Mouse (Mus musculus): Measurements from ENCODE around the gene Jsrp1. TPM values are rescaled to one million over a fixed set of nuclear protein-coding genes. Genes with fewer than 3 reads are reported as not detected.

Gene Jsrp1
- not detected for polyA plus RNA-seq (2014; fragmentation: Illumina TruSeq; extraction: RNeasy Lipid Tissue Mini Kit (QIAGEN cat#74804); ENCODE audit: low read depth, low replicate concordance)

GRCm38 (mm10) chr10:80813366-80813765 is at the start of gene Jsrp1:
Gene Jsrp1 (minus strand): TSS chr10:80813498.

DNA sequence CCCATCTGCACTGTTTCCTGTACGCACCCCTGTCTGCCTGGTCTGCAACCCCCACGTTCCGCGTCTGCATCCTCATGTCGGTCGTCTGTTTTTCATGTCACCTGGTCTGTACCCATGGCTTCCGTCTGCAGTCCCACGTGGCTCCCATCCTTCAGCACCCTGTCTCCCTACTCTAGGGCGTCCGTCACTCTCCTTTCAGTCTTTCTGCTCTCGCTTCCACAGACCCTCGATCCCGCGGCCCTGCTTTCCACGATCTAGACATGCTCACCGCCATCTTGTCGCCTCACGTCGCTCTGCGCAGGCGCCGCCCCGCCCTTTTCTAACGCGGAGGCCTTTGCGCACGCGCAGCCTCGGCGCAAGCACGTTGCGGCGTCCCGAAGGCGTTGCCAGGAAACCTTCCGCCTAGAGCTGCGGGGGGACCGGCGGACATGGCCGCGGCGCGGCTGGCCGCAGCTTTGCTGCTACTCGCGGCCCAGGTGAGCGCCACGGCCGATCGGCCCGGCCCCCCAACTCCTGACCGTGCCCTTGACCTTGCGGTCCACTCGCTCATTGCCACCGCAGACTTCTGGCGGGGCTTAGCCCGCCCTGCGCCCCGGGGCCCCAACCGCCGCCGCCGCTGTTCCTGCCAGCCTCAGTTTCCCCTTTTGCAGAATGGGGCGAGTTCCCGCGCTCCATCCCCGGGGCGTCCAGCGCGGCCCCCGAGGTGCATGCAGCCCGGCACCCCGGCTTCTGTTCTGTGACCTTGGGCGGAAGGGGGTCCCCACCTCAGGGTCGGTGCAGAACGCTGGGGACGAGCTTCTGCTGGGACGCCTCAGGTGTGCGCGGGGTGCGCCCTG is 41.8 kb upstream of the Jsrp1 start, which contains the start of the genes Lsm7 and Sppl2b:
Gene Lsm7 (minus strand): TSS at position 297 of the 836 bp plus-strand sequence.
Gene Sppl2b (plus strand): TSS at position 363 of the 836 bp plus-strand sequence.

DNA sequence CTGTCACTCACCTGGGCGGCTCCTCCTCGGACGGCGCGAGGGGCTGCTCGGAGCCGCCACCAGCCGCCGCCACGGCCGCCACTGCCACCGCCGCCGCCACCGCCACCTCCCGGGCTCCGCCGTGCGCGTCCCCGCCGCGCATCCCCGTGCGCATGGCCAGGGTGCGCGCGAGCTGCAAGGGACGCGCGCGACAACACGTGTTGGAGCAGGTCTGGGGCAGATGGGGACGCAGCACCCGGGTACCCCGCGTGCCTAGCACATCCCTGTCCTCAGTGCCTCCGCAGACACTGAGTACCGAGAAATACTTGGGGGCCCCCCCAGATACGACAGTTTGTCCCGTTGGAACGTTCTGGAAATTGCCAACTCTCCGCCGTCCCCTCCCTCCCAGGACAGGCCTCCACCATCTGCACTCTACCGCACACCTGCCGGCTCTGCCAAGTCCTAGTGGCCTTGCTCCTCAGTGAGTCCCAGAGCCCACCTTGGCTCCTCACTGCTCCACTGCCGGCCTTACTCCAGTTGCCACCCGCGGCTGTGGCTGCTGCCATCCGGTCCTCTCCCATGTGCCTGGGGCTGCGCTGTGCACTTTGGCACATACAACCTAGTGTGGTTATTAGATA is 30.7 kb upstream of the Jsrp1 start, which contains the start of gene Lingo3:
Gene Lingo3 (minus strand): TSS at position 109 of the 617 bp plus-strand sequence.

DNA sequence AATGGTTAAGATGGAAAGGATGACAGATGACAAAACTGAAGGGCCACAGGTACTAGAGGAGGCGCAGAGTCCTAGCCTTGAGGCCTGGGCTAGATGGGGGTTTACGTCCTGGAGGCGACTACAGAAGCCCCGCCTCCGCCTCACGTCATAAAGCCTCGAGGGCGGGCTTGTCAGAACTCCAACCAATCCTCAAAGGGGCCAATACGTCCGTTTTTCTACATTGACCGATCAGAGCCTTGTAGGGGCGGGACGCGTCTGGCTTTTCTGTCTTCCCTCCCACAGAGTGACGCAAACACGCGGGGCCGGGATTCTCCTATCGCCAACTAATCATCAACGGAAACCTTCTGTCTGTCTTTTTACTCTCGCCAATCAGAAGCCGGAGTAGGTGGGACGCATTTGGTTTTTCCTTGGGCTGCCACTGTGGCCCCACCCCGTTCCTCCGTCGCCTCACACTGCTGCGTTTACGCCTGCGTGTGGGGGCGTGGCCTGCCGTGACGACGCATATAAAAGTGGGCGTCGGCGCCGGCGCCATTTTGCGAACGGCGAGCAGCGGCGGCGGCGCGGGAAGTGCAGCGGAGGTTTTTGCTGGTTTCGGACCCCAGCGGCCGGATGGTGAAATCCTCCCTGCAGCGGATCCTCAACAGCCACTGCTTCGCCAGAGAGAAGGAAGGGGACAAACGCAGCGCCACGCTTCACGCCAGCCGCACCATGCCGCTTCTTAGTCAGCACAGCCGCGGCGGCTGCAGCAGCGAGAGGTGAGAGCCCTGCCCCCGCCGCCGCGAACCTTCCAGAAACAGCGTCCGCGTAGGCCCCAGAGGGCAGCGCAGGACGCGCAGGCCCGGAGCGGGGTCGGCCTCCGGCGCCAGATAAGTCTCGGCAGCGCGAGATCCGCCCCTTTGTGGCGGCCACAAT is 13.1 kb upstream of the Jsrp1 start, which contains the start of gene Oaz1:
Gene Oaz1 (plus strand): TSS at position 506 of the 912 bp plus-strand sequence.

DNA sequence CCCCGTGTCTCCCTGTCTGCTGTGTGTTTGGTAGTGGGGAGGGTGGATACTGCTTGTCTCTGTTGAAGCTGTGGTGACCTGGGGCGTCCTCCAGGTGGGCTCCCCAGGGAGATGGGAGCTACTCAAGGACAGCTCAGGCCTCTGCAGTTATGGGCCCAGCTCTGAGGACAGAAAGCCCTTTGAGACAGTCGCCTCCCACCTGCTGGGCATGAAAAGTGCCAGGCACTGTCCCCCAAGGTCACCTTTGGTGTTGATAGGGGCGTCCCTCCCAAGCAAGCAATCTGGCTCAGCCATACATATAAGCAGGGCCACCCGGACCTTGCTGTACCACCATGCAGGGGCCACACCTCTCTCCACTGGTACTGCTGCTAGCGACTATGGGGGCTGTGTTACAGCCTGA is 8.4 kb downstream of the Jsrp1 start, which contains the start of gene Amh:
Gene Amh (plus strand): TSS at position 328 of the 400 bp plus-strand sequence.

DNA sequence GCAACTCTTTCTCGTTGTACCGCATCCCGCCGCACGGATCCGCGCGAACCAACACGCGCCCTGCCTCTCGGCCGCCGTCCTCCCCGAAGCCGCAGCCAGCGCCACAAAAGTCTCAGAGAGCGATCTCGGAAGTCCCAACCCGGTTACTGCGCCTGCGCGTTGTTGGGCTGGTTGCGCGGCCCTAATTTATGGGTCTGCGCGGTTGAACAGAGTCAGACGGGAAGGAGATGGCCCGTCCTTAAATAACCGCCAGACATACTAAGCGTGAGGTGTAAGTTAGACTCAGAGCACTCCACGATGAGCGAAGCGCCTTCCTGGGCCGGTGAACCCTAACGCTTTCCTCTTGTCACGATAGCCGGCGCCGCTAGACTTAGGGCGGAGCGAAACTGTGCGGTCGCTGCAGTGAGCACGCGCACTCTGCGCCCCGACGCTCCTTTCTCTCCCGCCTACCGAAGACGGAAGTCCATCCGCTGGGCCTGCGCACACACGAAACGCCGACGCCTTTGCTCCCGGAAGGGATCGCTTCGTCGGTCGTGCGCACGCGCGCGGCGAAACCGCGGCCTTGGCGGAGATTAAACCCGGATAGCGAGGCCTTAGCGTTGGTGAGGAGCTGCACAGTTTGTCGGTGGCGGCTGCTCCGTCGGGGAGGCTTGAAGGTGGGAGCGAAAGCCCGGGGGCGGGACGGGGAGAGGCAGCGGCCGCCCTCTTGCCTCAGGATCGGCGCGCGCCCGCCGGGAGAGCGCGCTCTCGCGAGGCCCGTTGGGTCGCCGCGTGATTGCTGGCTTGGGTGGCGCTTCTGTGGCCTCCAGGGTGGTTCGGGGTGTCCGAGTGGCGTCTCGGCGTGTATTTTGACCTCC is 14.9 kb downstream of the Jsrp1 start, which contains the start of the genes Sf3a2 and Plekhj1:
Gene Sf3a2 (plus strand): TSS at position 49 of the 857 bp plus-strand sequence.
Gene Plekhj1 (minus strand): TSS at position 477 of the 857 bp plus-strand sequence.

Other genes starting within 250 kb of the Jsrp1 start
- gene Klf16, start 236.2 kb downstream of the Jsrp1 start, polyA plus RNA-seq (2014; fragmentation: Illumina TruSeq; extraction: RNeasy Lipid Tissue Mini Kit (QIAGEN cat#74804); ENCODE audit: low read depth, low replicate concordance) = 1.2 TPM
- gene Abhd17a, start 223.2 kb downstream of the Jsrp1 start, polyA plus RNA-seq (2014; fragmentation: Illumina TruSeq; extraction: RNeasy Lipid Tissue Mini Kit (QIAGEN cat#74804); ENCODE audit: low read depth, low replicate concordance) = not detected
- gene Scamp4, start 210.6 kb downstream of the Jsrp1 start, polyA plus RNA-seq (2014; fragmentation: Illumina TruSeq; extraction: RNeasy Lipid Tissue Mini Kit (QIAGEN cat#74804); ENCODE audit: low read depth, low replicate concordance) = 1.0 TPM
- not detected for gene Adat3, start 210.6 kb downstream of the Jsrp1 start, polyA plus RNA-seq (2014; fragmentation: Illumina TruSeq; extraction: RNeasy Lipid Tissue Mini Kit (QIAGEN cat#74804); ENCODE audit: low read depth, low replicate concordance)
- gene Gm49322, start 207.5 kb downstream of the Jsrp1 start, polyA plus RNA-seq (2014; fragmentation: Illumina TruSeq; extraction: RNeasy Lipid Tissue Mini Kit (QIAGEN cat#74804); ENCODE audit: low read depth, low replicate concordance) = not detected
- 2.0 TPM for gene Csnk1g2, start 190.7 kb downstream of the Jsrp1 start, polyA plus RNA-seq (2014; fragmentation: Illumina TruSeq; extraction: RNeasy Lipid Tissue Mini Kit (QIAGEN cat#74804); ENCODE audit: low read depth, low replicate concordance)
- 0.58 TPM for gene Btbd2, start 156.4 kb downstream of the Jsrp1 start, polyA plus RNA-seq (2014; fragmentation: Illumina TruSeq; extraction: RNeasy Lipid Tissue Mini Kit (QIAGEN cat#74804); ENCODE audit: low read depth, low replicate concordance)
- 3.6 TPM for gene Mknk2, start 135.4 kb downstream of the Jsrp1 start, polyA plus RNA-seq (2014; fragmentation: Illumina TruSeq; extraction: RNeasy Lipid Tissue Mini Kit (QIAGEN cat#74804); ENCODE audit: low read depth, low replicate concordance)
- 3.9 TPM for gene Mob3a, start 111.5 kb downstream of the Jsrp1 start, polyA plus RNA-seq (2014; fragmentation: Illumina TruSeq; extraction: RNeasy Lipid Tissue Mini Kit (QIAGEN cat#74804); ENCODE audit: low read depth, low replicate concordance)
- not detected for gene Izumo4, start 111.3 kb downstream of the Jsrp1 start, polyA plus RNA-seq (2014; fragmentation: Illumina TruSeq; extraction: RNeasy Lipid Tissue Mini Kit (QIAGEN cat#74804); ENCODE audit: low read depth, low replicate concordance)
- gene Ap3d1, start 71.2 kb downstream of the Jsrp1 start, polyA plus RNA-seq (2014; fragmentation: Illumina TruSeq; extraction: RNeasy Lipid Tissue Mini Kit (QIAGEN cat#74804); ENCODE audit: low read depth, low replicate concordance) = 9.3 TPM
- 3.6 TPM for gene Dot1l, start 58.3 kb downstream of the Jsrp1 start, polyA plus RNA-seq (2014; fragmentation: Illumina TruSeq; extraction: RNeasy Lipid Tissue Mini Kit (QIAGEN cat#74804); ENCODE audit: low read depth, low replicate concordance)
- 2.6 TPM for gene Sf3a2, start 15.3 kb downstream of the Jsrp1 start, polyA plus RNA-seq (2014; fragmentation: Illumina TruSeq; extraction: RNeasy Lipid Tissue Mini Kit (QIAGEN cat#74804); ENCODE audit: low read depth, low replicate concordance)
- 2.5 TPM for gene Plekhj1, start 14.9 kb downstream of the Jsrp1 start, polyA plus RNA-seq (2014; fragmentation: Illumina TruSeq; extraction: RNeasy Lipid Tissue Mini Kit (QIAGEN cat#74804); ENCODE audit: low read depth, low replicate concordance)
- gene Amh, start 8.3 kb downstream of the Jsrp1 start, polyA plus RNA-seq (2014; fragmentation: Illumina TruSeq; extraction: RNeasy Lipid Tissue Mini Kit (QIAGEN cat#74804); ENCODE audit: low read depth, low replicate concordance) = not detected
- gene Oaz1, start 13.2 kb upstream of the Jsrp1 start, polyA plus RNA-seq (2014; fragmentation: Illumina TruSeq; extraction: RNeasy Lipid Tissue Mini Kit (QIAGEN cat#74804); ENCODE audit: low read depth, low replicate concordance) = 163 TPM
- gene Lingo3, start 30.5 kb upstream of the Jsrp1 start, polyA plus RNA-seq (2014; fragmentation: Illumina TruSeq; extraction: RNeasy Lipid Tissue Mini Kit (QIAGEN cat#74804); ENCODE audit: low read depth, low replicate concordance) = 0.76 TPM
- gene Lsm7, start 41.7 kb upstream of the Jsrp1 start, polyA plus RNA-seq (2014; fragmentation: Illumina TruSeq; extraction: RNeasy Lipid Tissue Mini Kit (QIAGEN cat#74804); ENCODE audit: low read depth, low replicate concordance) = 3.7 TPM
- gene Sppl2b, start 41.8 kb upstream of the Jsrp1 start, polyA plus RNA-seq (2014; fragmentation: Illumina TruSeq; extraction: RNeasy Lipid Tissue Mini Kit (QIAGEN cat#74804); ENCODE audit: low read depth, low replicate concordance) = not detected
- gene Tmprss9, start 58.4 kb upstream of the Jsrp1 start, polyA plus RNA-seq (2014; fragmentation: Illumina TruSeq; extraction: RNeasy Lipid Tissue Mini Kit (QIAGEN cat#74804); ENCODE audit: low read depth, low replicate concordance) = not detected
- not detected for gene Timm13, start 87.5 kb upstream of the Jsrp1 start, polyA plus RNA-seq (2014; fragmentation: Illumina TruSeq; extraction: RNeasy Lipid Tissue Mini Kit (QIAGEN cat#74804); ENCODE audit: low read depth, low replicate concordance)
- gene Lmnb2, start 104.7 kb upstream of the Jsrp1 start, polyA plus RNA-seq (2014; fragmentation: Illumina TruSeq; extraction: RNeasy Lipid Tissue Mini Kit (QIAGEN cat#74804); ENCODE audit: low read depth, low replicate concordance) = 0.23 TPM
- 28.2 TPM for gene Gadd45b, start 116.6 kb upstream of the Jsrp1 start, polyA plus RNA-seq (2014; fragmentation: Illumina TruSeq; extraction: RNeasy Lipid Tissue Mini Kit (QIAGEN cat#74804); ENCODE audit: low read depth, low replicate concordance)
- 10.1 TPM for gene Gng7, start 201.4 kb upstream of the Jsrp1 start, polyA plus RNA-seq (2014; fragmentation: Illumina TruSeq; extraction: RNeasy Lipid Tissue Mini Kit (QIAGEN cat#74804); ENCODE audit: low read depth, low replicate concordance)
- gene Diras1, start 212.2 kb upstream of the Jsrp1 start, polyA plus RNA-seq (2014; fragmentation: Illumina TruSeq; extraction: RNeasy Lipid Tissue Mini Kit (QIAGEN cat#74804); ENCODE audit: low read depth, low replicate concordance) = 0.93 TPM
- gene Slc39a3, start 223.9 kb upstream of the Jsrp1 start, polyA plus RNA-seq (2014; fragmentation: Illumina TruSeq; extraction: RNeasy Lipid Tissue Mini Kit (QIAGEN cat#74804); ENCODE audit: low read depth, low replicate concordance) = 1.7 TPM
- gene Sgta, start 246.7 kb upstream of the Jsrp1 start, polyA plus RNA-seq (2014; fragmentation: Illumina TruSeq; extraction: RNeasy Lipid Tissue Mini Kit (QIAGEN cat#74804); ENCODE audit: low read depth, low replicate concordance) = 2.3 TPM

Measured in adrenal gland, adult 10 weeks (tissue).